Mouse (Mus musculus): Measurements from ENCODE around the gene Gpc2. TPM values are rescaled to one million over a fixed set of nuclear protein-coding genes. Genes with fewer than 3 reads are reported as not detected.

Gpc2 gene
- total and polyA plus RNA-seq, 3 experiments = not detected

- Histone ChIP-seq H3K36me3 (replicated peaks in 1 of 2; ENCODE audit: control insufficient read depth in 1 of 2, insufficient read depth in 1 of 2, low read length in 1 of 2) (peaks cover 0 to 5% of the 10 kb centered on the region in 2 experiments), H3K79me2 (replicated peaks; ENCODE audit: control insufficient read depth, extremely low read depth, insufficient read depth, poor library complexity, severe bottlenecking) (no peaks in the 10 kb centered on the region), H3K9me3 (replicated peaks; ENCODE audit: low read length) (no peaks in the 10 kb centered on the region), H3K4me1 (ENCODE audit: control insufficient read depth in 1 of 2, insufficient read depth in 2 of 2) (peaks cover 0 to 5% of the 10 kb centered on the region in 2 experiments; a peak in 2 of 4 replicates), H3K27me3 (replicated peaks) (peaks cover 27% of the 10 kb centered on the region), H3K4me2 (ENCODE audit: insufficient read depth, low read depth, poor library complexity, severe bottlenecking) (no peak within 1 kb of the TSS), H3K4me3 (replicated peaks in 1 of 3; ENCODE audit: low read depth in 2 of 3, low read length in 2 of 3, poor library complexity in 1 of 3) (no peak within 1 kb of the TSS), H3K9ac (ENCODE audit: insufficient read depth, low read depth) (no peak within 1 kb of the TSS), H3K27ac (ENCODE audit: insufficient read depth, low read depth) (no peak within 1 kb of the TSS)
- no peak for TF ChIP-seq ZC3H11A (IDR thresholded peaks at IDR 0.05; ENCODE audit: low read depth, low read length)
- TF ChIP-seq USF1 (IDR thresholded peaks at IDR 0.05; ENCODE audit: low read depth, low read length) = no peak
- no peak for TF ChIP-seq E2F4 (IDR thresholded peaks at IDR 0.05; ENCODE audit: insufficient replicate concordance, low read depth, low read length)
- TF ChIP-seq TCF12 (IDR thresholded peaks at IDR 0.05; ENCODE audit: low read depth, low read length) = no peak
- dilution Hi-C loops (cut with MboI; ENCODE audit: extremely low pct_ligation_motif_present, extremely low pct_unique_long_range_greater_than_20kb, low sequenced_read_pairs) (no loop called here), in situ Hi-C loops (cut with MboI; ENCODE audit: low pct_ligation_motif_present, low pct_unique_long_range_greater_than_20kb, low sequenced_read_pairs) (no loop called here)
- DNase-seq (ENCODE audit: extremely low read depth) = no peak
These were observed 7.3 kb downstream of the Gpc2 start, which contains the start of gene Gal3st4 for GRCm38 (mm10) chr5:138272409-138272923. TSS of gene Gal3st4 (minus strand) at chr5:138272840.

DNA sequence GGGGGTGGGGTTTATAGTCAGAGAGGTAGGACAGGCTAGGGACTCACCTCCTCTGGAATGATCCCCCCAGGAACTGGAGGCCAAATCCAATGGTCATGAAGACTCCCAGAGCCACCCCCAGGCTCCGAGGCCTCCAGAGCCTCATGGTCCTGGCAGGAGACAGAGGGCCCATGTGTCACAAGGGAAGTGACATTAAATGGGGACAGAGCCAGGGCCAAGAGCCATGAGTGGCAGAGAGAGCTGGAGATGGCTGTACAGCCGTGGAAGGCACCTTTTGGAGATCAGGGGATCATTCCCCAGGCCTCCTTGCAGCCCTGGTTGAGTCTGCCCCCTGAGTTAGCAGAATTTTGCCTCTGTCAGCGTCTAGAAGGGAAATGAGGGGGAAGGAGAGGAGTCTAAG is 8.6 kb downstream of the Gpc2 start:
- DNase-seq (ENCODE audit: extremely low read depth) = no peak
- TF ChIP-seq NRF1 (IDR thresholded peaks at IDR 0.05; ENCODE audit: low read depth, low read length) (no peak), ZC3H11A (IDR thresholded peaks at IDR 0.05; ENCODE audit: low read depth, low read length) (no peak)
- Histone ChIP-seq H3K27me3 (replicated peaks) (peaks cover 27% of the 10 kb centered on the region), H3K79me2 (replicated peaks; ENCODE audit: control insufficient read depth, extremely low read depth, insufficient read depth, poor library complexity, severe bottlenecking) (no peaks in the 10 kb centered on the region), H3K9ac (ENCODE audit: insufficient read depth, low read depth) (no peak overlapping the region), H3K36me3 (replicated peaks in 1 of 2; ENCODE audit: control insufficient read depth in 1 of 2, insufficient read depth in 1 of 2, low read length in 1 of 2) (peaks cover 0 to 17% of the 10 kb centered on the region in 2 experiments), H3K4me2 (ENCODE audit: insufficient read depth, low read depth, poor library complexity, severe bottlenecking) (no peak overlapping the region), H3K27ac (ENCODE audit: insufficient read depth, low read depth) (no peak overlapping the region), H3K4me1 (ENCODE audit: control insufficient read depth in 1 of 2, insufficient read depth in 2 of 2) (peaks cover 0 to 5% of the 10 kb centered on the region in 2 experiments; a peak in 2 of 4 replicates), H3K9me3 (replicated peaks; ENCODE audit: low read length) (no peaks in the 10 kb centered on the region), H3K4me3 (replicated peaks in 1 of 3; ENCODE audit: low read depth in 2 of 3, low read length in 2 of 3, poor library complexity in 1 of 3) (no peak overlapping the region)
- dilution Hi-C loops (cut with MboI; ENCODE audit: extremely low pct_ligation_motif_present, extremely low pct_unique_long_range_greater_than_20kb, low sequenced_read_pairs) (no loop called here), in situ Hi-C loops (cut with MboI; ENCODE audit: low pct_ligation_motif_present, low pct_unique_long_range_greater_than_20kb, low sequenced_read_pairs) (no loop called here)

GRCm38 (mm10) chr5:138268980-138269379 is 10.8 kb downstream of the Gpc2 start:
- Histone ChIP-seq H3K4me1 (ENCODE audit: control insufficient read depth in 1 of 2, insufficient read depth in 2 of 2) (peaks cover 0 to 12% of the 10 kb centered on the region in 2 experiments; a peak in 2 of 4 replicates), H3K27me3 (replicated peaks) (peaks cover 24% of the 10 kb centered on the region), H3K4me3 (replicated peaks in 1 of 3; ENCODE audit: low read depth in 2 of 3, low read length in 2 of 3, poor library complexity in 1 of 3) (no peak overlapping the region), H3K4me2 (ENCODE audit: insufficient read depth, low read depth, poor library complexity, severe bottlenecking) (no peak overlapping the region), H3K36me3 (replicated peaks in 1 of 2; ENCODE audit: control insufficient read depth in 1 of 2, insufficient read depth in 1 of 2, low read length in 1 of 2) (peaks cover 6 to 30% of the 10 kb centered on the region in 2 experiments), H3K27ac (ENCODE audit: insufficient read depth, low read depth) (no peak overlapping the region), H3K79me2 (replicated peaks; ENCODE audit: control insufficient read depth, extremely low read depth, insufficient read depth, poor library complexity, severe bottlenecking) (peaks cover 5% of the 10 kb centered on the region; the same call in 1 of the 2 replicates), H3K9me3 (replicated peaks; ENCODE audit: low read length) (no peaks in the 10 kb centered on the region), H3K9ac (ENCODE audit: insufficient read depth, low read depth) (no peak overlapping the region)
- DNase-seq (ENCODE audit: extremely low read depth) = no peak
- in situ Hi-C loops (cut with MboI; ENCODE audit: low pct_ligation_motif_present, low pct_unique_long_range_greater_than_20kb, low sequenced_read_pairs) (no loop called here), dilution Hi-C loops (cut with MboI; ENCODE audit: extremely low pct_ligation_motif_present, extremely low pct_unique_long_range_greater_than_20kb, low sequenced_read_pairs) (no loop called here)
- no peak for TF ChIP-seq JUN (IDR thresholded peaks at IDR 0.05; ENCODE audit: insufficient read depth, low read depth, low read length)
- no peak for TF ChIP-seq SIN3A (IDR thresholded peaks at IDR 0.05; ENCODE audit: low read length)
- no peak for TF ChIP-seq JUND (conservative IDR thresholded peaks at IDR 0.05; ENCODE audit: low read depth, low read length)
- TF ChIP-seq GABPA (IDR thresholded peaks at IDR 0.05; ENCODE audit: insufficient replicate concordance, low read depth, low read length) = no peak
- TF ChIP-seq PAX5 (IDR thresholded peaks at IDR 0.05; ENCODE audit: low read length) = no peak
- no peak for TF ChIP-seq SMC3 (IDR thresholded peaks at IDR 0.05; ENCODE audit: low read depth, low read length)
- no peak for TF ChIP-seq NELFE (IDR thresholded peaks at IDR 0.05; ENCODE audit: low read depth, low read length)
- no peak for TF ChIP-seq MAFK (IDR thresholded peaks at IDR 0.05; ENCODE audit: insufficient replicate concordance, low read length)
- TF ChIP-seq MEF2A (IDR thresholded peaks at IDR 0.05; ENCODE audit: borderline replicate concordance, low read depth, low read length) = no peak
- TF ChIP-seq MYC (IDR thresholded peaks at IDR 0.05; ENCODE audit: low read depth, low read length) = no peak
- no peak for TF ChIP-seq HCFC1 (IDR thresholded peaks at IDR 0.05; ENCODE audit: low read depth, low read length)
- no peak for TF ChIP-seq TCF12 (IDR thresholded peaks at IDR 0.05; ENCODE audit: low read depth, low read length)
- TF ChIP-seq UBTF (IDR thresholded peaks at IDR 0.05; ENCODE audit: low read depth, low read length) = no peak
- no peak for TF ChIP-seq MAZ (IDR thresholded peaks at IDR 0.05; ENCODE audit: low read depth, low read length)
- no peak for TF ChIP-seq CHD2 (IDR thresholded peaks at IDR 0.05; ENCODE audit: low read length)
- no peak for TF ChIP-seq BHLHE40 (IDR thresholded peaks at IDR 0.05; ENCODE audit: low read depth, low read length)
- TF ChIP-seq ELF1 (IDR thresholded peaks at IDR 0.05; ENCODE audit: low read depth, low read length) = no peak
- no peak for TF ChIP-seq MAX (IDR thresholded peaks at IDR 0.05; ENCODE audit: low read length)
